9 mouse cellular contexts compared by ENCODE assay signal in the genomic region with DNA sequence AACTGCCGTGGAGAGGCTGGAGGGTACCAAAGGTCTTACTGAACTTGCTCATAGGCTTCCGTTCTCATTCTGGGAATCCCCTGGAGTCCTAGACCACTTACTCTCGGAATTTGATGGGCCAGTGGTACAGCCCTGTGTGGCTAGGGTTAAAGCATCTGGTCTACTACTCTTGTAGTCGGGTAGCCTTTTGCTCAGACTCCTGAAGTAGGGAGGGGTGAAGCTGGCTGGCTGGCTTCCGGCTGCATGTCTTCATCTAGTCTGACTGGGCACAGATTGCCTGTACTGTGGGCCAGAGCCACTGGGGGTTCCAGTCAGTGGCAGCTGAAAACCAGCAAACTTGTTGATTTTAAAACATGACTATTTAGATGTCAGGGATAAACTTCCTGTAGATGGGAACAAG.
DNase-seq lines count a peak whose midpoint lies in the region; ATAC-seq and TF ChIP-seq lines count a peak whose summit lies in the region.
"Had no signal": no experiment of that assay in that cellular context is flagged by ENCODE, and none has a peak within 500 bp of the region (broad histone marks: within the 10 kb centered on the region; RNA-seq: fewer than 3 reads in every experiment).

No protein-coding gene starts in this region.

- H3K4me1 ChIP-seq in neural tube, embryonic 13.5 days (replicated peaks), result peaks cover 14% of the 10 kb centered on the region
- peaks cover 14% of the 10 kb centered on the region for H3K4me1 ChIP-seq in neural tube, embryonic 15.5 days
- H3K4me1 ChIP-seq in small intestine, adult 2 months (ENCODE audit: control insufficient read depth, insufficient read depth, insufficient read length, low read length), result no peaks in the 10 kb centered on the region

- 58% methylated on average over 5 of the region's 5 CpGs for WGBS in neural tube, embryonic 13.5 days
- 39% methylated on average over 5 of the region's 5 CpGs for WGBS in neural tube, embryonic 15.5 days
- 67% methylated on average over 5 of the region's 5 CpGs for WGBS in small intestine, adult 2 months

- TF ChIP-seq CTCF in small intestine, adult 2 months (IDR thresholded peaks at IDR 0.05; ENCODE audit: extremely low read depth, insufficient read length, insufficient replicate concordance, low read depth, low read length), result no peak

- no peak overlapping the region for H3K4me3 ChIP-seq in neural tube, embryonic 13.5 days
- H3K4me3 ChIP-seq in neural tube, embryonic 15.5 days (replicated peaks), result no peak overlapping the region
- no peak overlapping the region for H3K4me3 ChIP-seq in small intestine, adult 2 months (ENCODE audit: low read depth, low read length)
- H3K4me3 ChIP-seq: myocyte had no signal

- no peaks in the 10 kb centered on the region for H3K27me3 ChIP-seq in neural tube, embryonic 13.5 days
- H3K27me3 ChIP-seq in neural tube, embryonic 15.5 days (replicated peaks), result no peaks in the 10 kb centered on the region
- H3K27me3 ChIP-seq in small intestine, adult 2 months (ENCODE audit: control insufficient read depth, insufficient read depth, low read length), result no peaks in the 10 kb centered on the region

- peak overlapping the region; percentile 61; the same call in 1 of the 2 replicates for H3K27ac ChIP-seq in neural tube, embryonic 13.5 days (replicated peaks)
- H3K27ac ChIP-seq in neural tube, embryonic 15.5 days (replicated peaks), result no peak overlapping the region; the same call in 1 of the 2 replicates
- H3K27ac ChIP-seq in small intestine, adult 2 months (ENCODE audit: insufficient read depth, low read depth, low read length), result peak overlapping the region; percentile 41; the same call in 1 of the 2 replicates

- DNase-seq in adrenal gland, adult 2 months, result peak; percentile 14
- DNase-seq in adrenal gland, adult 8-10 months, result no peak
- DNase-seq in kidney, adult 18-20 months, result peak; percentile 12
- DNase-seq in right cerebral cortex, adult 18-20 months, result no peak
- no peak for DNase-seq in embryo, embryonic 10.5 days (ENCODE audit: low spot score)

- H3K4me2 ChIP-seq in neural tube, embryonic 13.5 days, result no peak overlapping the region
- no peak overlapping the region for H3K4me2 ChIP-seq in neural tube, embryonic 15.5 days

- ATAC-seq in neural tube, embryonic 13.5 days (ENCODE audit: low read depth), result no peak
- no peak for ATAC-seq in neural tube, embryonic 15.5 days (ENCODE audit: low FRiP score)

- TF ChIP-seq POLR2A in small intestine, adult 2 months (IDR thresholded peaks at IDR 0.05; ENCODE audit: low read depth, low read length), result no peak

- H3K36me3 ChIP-seq in neural tube, embryonic 13.5 days, result peaks cover 2% of the 10 kb centered on the region
- H3K36me3 ChIP-seq in neural tube, embryonic 15.5 days, result 0 out of 2 replicates have a peak, but pooled peaks cover 1% of the 10 kb centered on the region
- H3K36me3 ChIP-seq in small intestine, adult 2 months (ENCODE audit: control insufficient read depth, insufficient read depth, low read length), result 0 out of 2 replicates have a peak, but pooled peaks cover under 1% of the 10 kb centered on the region

- no peak overlapping the region for H3K9ac ChIP-seq in neural tube, embryonic 13.5 days
- H3K9ac ChIP-seq in neural tube, embryonic 15.5 days (replicated peaks), result no peak overlapping the region

- no peaks in the 10 kb centered on the region for H3K9me3 ChIP-seq in neural tube, embryonic 13.5 days
- no peaks in the 10 kb centered on the region for H3K9me3 ChIP-seq in neural tube, embryonic 15.5 days (replicated peaks)

Comparison
In these comparisons a context has a peak if more than half of its experiments do, and no peak if none do; other contexts are left out.
1. DNase-seq: peak in adrenal gland, adult 2 months (single experiment) and kidney, adult 18-20 months (single experiment); none in adrenal gland, adult 8-10 months (single experiment), right cerebral cortex, adult 18-20 months (single experiment) and embryo, embryonic 10.5 days (single experiment).